Mouse (Mus musculus) kidney, adult 9 months (tissue): ENCODE data around the gene Cyp26b1.
"Not testable (repeated sequence)": the region's sequence is repeated elsewhere in the genome, so short reads cannot be mapped to it uniquely, and the experiment has no call there.

Experiments used
- DNase-seq: peaks from one replicate; pipeline ENCODE4 v3.0.0; 2022

Cyp26b1 gene

DNA sequence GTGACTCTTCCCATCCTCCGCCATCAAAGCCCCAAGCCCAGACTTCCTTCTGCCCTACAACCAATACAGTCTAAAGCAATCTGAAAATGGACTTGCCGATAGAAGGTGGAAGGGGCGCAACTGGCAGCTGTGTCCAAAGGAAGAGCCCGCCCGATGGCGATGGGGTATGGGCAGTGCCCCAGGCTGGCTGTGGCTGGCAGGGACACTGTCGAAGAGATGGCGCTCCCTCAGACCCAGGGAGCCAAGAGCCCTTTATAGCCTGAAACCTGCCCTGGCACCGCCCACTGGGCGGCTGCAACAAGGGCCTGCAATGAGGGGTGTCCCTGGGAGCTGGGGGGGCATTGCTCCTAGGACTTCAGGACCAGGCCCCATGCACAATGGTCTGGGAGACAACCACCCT, at the start of gene Cyp26b1:
TSS of gene Cyp26b1 (minus strand) at position 216 of the 400 bp plus-strand sequence.
- no peak for DNase-seq

DNA sequence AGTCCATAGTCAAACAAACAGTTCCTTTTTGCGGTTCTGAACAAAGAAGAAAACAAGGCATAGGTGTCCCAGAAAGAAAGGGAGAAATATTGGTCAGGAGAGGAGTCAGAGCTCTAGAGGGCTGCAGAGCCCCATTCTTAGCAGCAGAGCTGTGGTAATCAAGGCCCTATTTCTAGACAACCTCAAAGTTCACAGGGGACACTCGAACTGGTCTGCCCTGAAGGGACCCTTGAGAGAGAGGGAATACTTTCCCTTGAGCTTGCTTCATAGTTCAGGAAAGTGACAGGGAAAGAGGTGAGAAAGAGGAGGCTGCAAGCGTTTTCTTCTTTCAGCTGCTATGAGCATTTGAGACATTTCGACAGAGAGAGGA, 47.3 kb upstream of the Cyp26b1 start:
- DNase-seq, result no peak

DNA sequence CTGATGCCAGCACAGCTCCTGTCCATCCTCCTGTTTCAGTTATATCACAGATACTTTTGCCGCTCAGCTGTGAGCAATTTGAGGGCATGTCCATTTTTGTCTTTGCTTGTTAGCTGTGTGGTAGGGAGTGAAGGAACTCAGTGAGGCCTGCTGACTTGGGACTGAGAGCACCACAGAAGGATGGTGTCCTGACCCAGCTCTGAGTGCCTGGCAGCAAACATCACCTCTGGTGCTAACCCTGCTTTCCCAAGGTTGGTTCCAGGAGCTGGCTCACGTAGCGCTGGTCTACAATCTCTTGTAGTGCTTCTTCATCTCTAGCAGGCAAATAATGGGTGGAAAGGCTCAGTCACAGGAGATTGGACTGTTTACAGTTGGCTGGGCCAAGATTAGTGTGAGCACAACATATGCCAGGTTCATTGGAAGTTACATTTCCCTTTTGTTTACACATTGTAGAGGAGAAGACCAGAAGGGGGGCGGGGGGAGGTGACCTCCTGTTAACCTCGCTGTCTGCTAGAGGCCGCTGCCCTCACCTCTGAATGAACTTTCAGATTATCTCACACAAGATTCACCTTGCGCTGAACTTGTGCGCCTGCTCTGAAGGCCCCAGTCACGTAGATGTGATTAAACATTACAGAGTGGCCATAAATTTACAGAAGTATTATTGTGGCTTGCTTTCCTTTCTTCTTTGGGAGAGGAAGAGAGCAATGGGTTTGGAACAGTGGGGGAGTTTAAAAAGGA, 46.8 kb upstream of the Cyp26b1 start:
- DNase-seq, result peak; percentile 59

- peak; percentile 82 for DNase-seq
Measured at GRCm38 (mm10) chr6:84638206-84638605, 44.5 kb upstream of the Cyp26b1 start.

DNA sequence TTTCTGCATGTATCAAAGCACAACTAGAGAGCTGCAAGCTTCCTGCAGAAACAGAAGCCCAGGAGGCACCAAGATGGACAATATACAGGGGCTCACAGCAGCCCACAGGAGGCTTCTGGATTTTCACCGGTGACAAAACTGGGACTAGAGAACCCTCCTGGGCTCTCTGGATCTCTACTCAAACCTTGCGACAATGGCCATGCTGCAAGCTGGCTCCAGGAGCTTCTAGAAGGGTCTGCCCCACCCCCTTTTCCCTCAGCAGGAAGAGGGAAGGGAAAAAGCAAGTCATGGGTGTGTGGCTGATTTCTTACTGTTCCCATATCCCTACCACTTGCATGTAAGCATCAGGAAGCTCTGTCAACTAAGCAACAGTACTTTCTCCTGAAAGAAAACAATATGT, 37.9 kb upstream of the Cyp26b1 start:
- peak; percentile 11 for DNase-seq

GRCm38 (mm10) chr6:84630276-84630675, 36.6 kb upstream of the Cyp26b1 start:
- peak; percentile 52 for DNase-seq

DNA sequence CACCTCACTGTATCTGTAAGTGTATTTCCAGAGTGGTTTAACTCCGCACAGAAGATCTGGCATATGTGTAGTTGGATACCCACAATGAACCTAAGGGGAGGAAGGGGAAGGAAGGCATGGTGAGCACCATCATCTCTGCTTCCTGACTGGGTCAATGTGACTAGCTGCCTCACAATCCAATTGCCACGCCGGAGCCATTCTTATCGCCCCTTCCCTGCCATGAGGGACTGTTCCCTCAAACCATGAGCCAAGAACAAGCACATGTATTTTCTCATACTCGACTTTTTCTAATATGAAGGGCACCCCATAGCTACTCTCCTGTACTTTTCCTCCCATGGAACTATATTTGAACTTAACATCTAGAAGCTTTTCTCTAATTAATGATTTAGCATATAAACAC, 35.1 kb upstream of the Cyp26b1 start:
- DNase-seq, result no peak

DNA sequence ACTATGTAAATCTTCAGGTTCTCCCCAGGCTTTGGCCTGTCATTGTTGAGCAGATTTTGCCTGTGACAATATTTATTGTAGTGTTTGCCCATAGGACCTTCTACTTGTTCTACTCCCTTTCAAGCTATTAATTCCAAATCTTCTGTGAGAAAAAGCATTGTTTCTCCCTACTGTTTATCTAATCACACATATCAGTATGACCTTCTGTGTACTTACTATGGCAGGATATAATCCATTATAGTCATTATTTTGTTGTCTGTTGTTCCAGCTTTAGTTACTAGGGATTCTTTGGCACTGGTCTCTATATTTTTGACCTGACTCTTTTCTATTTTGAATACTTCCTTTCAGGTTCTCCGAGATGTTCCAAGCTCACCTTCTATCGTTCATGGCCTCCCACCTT, 32.7 kb upstream of the Cyp26b1 start:
- no peak for DNase-seq

GRCm38 (mm10) chr6:84619166-84619565, 25.5 kb upstream of the Cyp26b1 start:
- DNase-seq, result no peak

GRCm38 (mm10) chr6:84617051-84617450, 23.3 kb upstream of the Cyp26b1 start:
- DNase-seq, result no peak

GRCm38 (mm10) chr6:84616586-84616985, 22.9 kb upstream of the Cyp26b1 start:
- no peak for DNase-seq

- DNase-seq, result no peak
Measured at GRCm38 (mm10) chr6:84613561-84613960, 19.9 kb upstream of the Cyp26b1 start.

- DNase-seq, result no peak
Measured at GRCm38 (mm10) chr6:84601136-84601889, 7.6 kb upstream of the Cyp26b1 start.

DNA sequence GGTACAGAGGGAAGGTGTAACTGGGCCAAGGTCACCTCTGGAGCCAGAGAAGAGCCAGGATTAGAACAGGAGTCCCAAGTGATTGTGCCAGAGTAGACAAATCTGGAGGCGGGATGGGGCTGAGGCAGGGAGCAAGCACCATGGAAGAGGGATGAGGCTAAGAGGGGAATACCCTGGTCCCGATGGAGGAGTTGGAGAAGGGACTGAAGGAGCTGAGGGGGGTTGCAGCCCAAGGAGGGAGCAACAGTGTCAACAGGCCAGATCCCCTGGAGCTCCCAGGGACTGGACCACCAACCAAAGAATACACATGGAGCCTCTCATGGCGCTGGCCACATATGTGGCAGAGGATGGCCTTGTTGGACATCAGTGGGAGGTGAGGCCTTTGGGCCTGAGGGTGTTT, 5.6 kb upstream of the Cyp26b1 start:
- DNase-seq, result not testable (repeated sequence)

GRCm38 (mm10) chr6:84598725-84599124, 5.0 kb upstream of the Cyp26b1 start:
- no peak for DNase-seq

- no peak for DNase-seq
Measured at GRCm38 (mm10) chr6:84594626-84595025, 918 bp upstream of the Cyp26b1 start.

- DNase-seq, result peak; percentile 82
Measured at GRCm38 (mm10) chr6:84590961-84591745, 2.6 kb downstream of the Cyp26b1 start.

DNA sequence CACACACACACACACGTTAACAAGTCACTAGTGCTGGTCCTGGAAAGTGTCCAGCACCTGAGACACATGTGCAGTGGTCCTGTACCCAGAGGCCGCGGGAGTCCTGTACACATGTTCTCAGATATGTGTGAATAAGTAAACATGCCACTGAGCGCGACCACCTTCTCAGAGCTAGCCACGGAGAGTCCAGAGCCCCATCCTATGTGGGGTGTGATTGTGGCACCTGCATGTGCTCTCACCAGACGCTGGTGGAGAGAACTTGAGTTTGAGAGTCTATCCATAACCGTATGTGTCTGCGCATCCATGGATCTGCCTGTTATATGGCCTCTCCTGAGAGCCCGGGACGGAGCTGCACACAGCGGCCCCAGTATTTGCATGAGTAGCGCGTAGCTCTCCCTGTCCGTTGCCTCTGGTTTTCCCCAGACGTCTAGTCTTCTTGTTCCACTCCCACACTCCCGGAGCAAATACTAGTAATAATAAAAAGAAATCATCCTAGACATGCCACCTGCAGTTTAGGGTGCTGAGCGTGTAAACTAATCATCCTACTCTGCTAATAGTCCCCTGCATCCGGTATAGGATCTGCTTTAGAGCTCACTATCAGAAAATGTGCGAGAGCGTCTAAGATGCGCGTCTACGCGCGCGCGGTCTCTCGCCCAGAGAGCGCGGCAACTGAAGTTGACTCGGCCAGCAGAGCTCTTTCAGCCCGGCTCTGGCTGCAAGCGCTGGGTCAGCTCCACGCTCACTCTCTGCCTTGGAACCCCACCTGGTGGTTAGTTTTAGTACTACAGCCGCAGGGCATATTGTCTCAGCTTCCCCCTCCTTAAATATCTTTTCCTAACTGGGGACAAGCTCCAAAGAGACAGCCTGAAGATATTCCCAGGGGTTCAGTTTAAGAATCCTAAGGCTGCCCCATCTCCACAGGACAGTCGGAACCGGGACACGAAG, 3.7 kb downstream of the Cyp26b1 start:
- peak; percentile 88 for DNase-seq

DNA sequence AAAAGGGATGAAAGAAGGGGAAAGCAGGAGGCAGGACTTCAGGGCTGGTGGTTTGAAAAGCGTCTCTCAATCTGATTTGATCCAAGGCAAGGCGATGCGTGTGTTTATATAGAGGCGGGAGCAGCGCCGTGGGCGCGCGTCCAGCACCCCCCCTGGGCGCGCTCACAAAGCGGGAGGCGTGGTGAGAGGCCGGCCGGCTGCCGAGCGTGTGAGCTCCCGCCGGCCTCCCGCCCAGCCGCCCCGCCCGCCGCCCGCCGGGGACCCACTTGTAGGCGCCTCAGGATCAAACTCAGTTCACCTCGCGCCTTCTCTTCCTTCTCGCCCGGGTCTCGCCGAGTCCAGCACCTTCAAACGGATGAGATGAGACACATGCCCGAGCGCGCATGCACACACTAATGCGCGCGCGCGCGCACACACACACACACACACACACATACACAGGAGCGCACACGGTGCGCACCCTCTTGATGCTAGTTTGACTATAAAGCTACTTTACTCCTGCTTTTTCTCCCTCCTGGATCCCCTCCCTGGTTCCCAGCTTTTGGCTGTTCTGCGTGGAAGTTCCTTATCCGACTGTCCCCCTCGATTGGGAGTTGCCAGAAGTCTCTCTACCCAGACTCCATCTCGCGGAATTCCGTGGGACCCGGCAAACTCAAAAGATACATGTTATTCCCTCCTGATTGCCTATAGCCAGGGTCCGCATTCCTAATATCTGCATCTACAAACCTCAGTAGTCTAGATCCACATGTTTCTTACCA, 4.6 kb downstream of the Cyp26b1 start:
- peak; percentile 55 for DNase-seq

GRCm38 (mm10) chr6:84588221-84588894, 5.3 kb downstream of the Cyp26b1 start:
- no peak for DNase-seq
